Mouse (Mus musculus): ENCODE measurements around the gene Plekhh1. TPM values are rescaled to one million over a fixed set of nuclear protein-coding genes. Genes with fewer than 3 reads are reported as not detected.
A peak's percentile ranks its signal among the peaks of the same experiment; 100 is the strongest.

Gene Plekhh1
- total and polyA plus RNA-seq, 2 experiments from 2014 or later = 0.86 to 4.8 TPM

GRCm38 (mm10) chr12:79103773-79104172 lies 74.8 kb downstream of the Plekhh1 start:
- 90% methylated on average over 3 of the region's 3 CpGs for WGBS
- TF ChIP-seq CTCF (IDR thresholded peaks at IDR 0.05; ENCODE audit: low read depth) = no peak
- no peaks in the 10 kb centered on the region for H3K27me3 ChIP-seq (ENCODE audit: insufficient read depth, low read length)
- no peak overlapping the region for H3K9ac ChIP-seq
- no peak overlapping the region for H3K4me2 ChIP-seq (ENCODE audit: low read depth)
- no peak for DNase-seq
- H3K36me3 ChIP-seq (ENCODE audit: insufficient read depth) = no peaks in the 10 kb centered on the region
- ATAC-seq = no peak
- H3K4me1 ChIP-seq (ENCODE audit: insufficient read depth) = no peaks in the 10 kb centered on the region
- no peaks in the 10 kb centered on the region for H3K9me3 ChIP-seq (ENCODE audit: low read length)
- no peak overlapping the region for H3K4me3 ChIP-seq (ENCODE audit: low read depth, low read length)
- no peak overlapping the region for H3K27ac ChIP-seq (ENCODE audit: low read depth, low read length)

GRCm38 (mm10) chr12:79104544-79104943 lies 75.6 kb downstream of the Plekhh1 start:
- no peaks in the 10 kb centered on the region for H3K27me3 ChIP-seq (ENCODE audit: insufficient read depth, low read length)
- no peaks in the 10 kb centered on the region for H3K36me3 ChIP-seq (ENCODE audit: insufficient read depth)
- H3K9me3 ChIP-seq (ENCODE audit: low read length) = no peaks in the 10 kb centered on the region
- DNase-seq (no peak), ATAC-seq (no peak)
- H3K4me3 ChIP-seq (ENCODE audit: low read depth, low read length) = no peak overlapping the region
- no peaks in the 10 kb centered on the region for H3K4me1 ChIP-seq (ENCODE audit: insufficient read depth)
- H3K27ac ChIP-seq (ENCODE audit: low read depth, low read length) = no peak overlapping the region
- 70% methylated on average over 2 of the region's 2 CpGs for WGBS
- H3K9ac ChIP-seq = no peak overlapping the region
- H3K4me2 ChIP-seq (ENCODE audit: low read depth) = no peak overlapping the region
- no peak for TF ChIP-seq CTCF (IDR thresholded peaks at IDR 0.05; ENCODE audit: low read depth)

- ATAC-seq = no peak
These were observed 76.3 kb downstream of the Plekhh1 start for GRCm38 (mm10) chr12:79105312-79105711.

GRCm38 (mm10) chr12:79118991-79119390 lies 90.0 kb downstream of the Plekhh1 start:
- TF ChIP-seq CTCF (IDR thresholded peaks at IDR 0.05; ENCODE audit: low read depth) = no peak
- Histone ChIP-seq H3K4me2 (ENCODE audit: low read depth) (no peak overlapping the region), H3K36me3 (ENCODE audit: insufficient read depth) (no peaks in the 10 kb centered on the region), H3K9me3 (ENCODE audit: low read length) (no peaks in the 10 kb centered on the region), H3K4me3 (ENCODE audit: low read depth, low read length) (no peak overlapping the region), H3K27me3 (ENCODE audit: insufficient read depth, low read length) (no peaks in the 10 kb centered on the region), H3K4me1 (ENCODE audit: insufficient read depth) (no peaks in the 10 kb centered on the region), H3K27ac (ENCODE audit: low read depth, low read length) (no peak overlapping the region), H3K9ac (no peak overlapping the region)
- ATAC-seq (no peak), DNase-seq (no peak)
- WGBS = 91% methylated on average over 4 of the region's 4 CpGs

More at GRCm38 (mm10) chr12:79105312-79105711, 76.3 kb downstream of the Plekhh1 start:
- no peak for DNase-seq
- Histone ChIP-seq H3K9me3 (ENCODE audit: low read length) (no peaks in the 10 kb centered on the region), H3K27me3 (ENCODE audit: insufficient read depth, low read length) (no peaks in the 10 kb centered on the region), H3K9ac (no peak overlapping the region), H3K4me2 (ENCODE audit: low read depth) (no peak overlapping the region), H3K4me1 (ENCODE audit: insufficient read depth) (no peaks in the 10 kb centered on the region), H3K36me3 (ENCODE audit: insufficient read depth) (no peaks in the 10 kb centered on the region), H3K27ac (ENCODE audit: low read depth, low read length) (no peak overlapping the region), H3K4me3 (ENCODE audit: low read depth, low read length) (no peak overlapping the region)
- TF ChIP-seq CTCF (IDR thresholded peaks at IDR 0.05; ENCODE audit: low read depth) = no peak
- WGBS = 94% methylated on average over 5 of the region's 5 CpGs

- TF ChIP-seq CTCF (IDR thresholded peaks at IDR 0.05; ENCODE audit: low read depth) = peak; percentile 67
- H3K27me3 ChIP-seq (ENCODE audit: insufficient read depth, low read length) = no peaks in the 10 kb centered on the region
- no peak overlapping the region for H3K4me2 ChIP-seq (ENCODE audit: low read depth)
- no peak overlapping the region for H3K27ac ChIP-seq (ENCODE audit: low read depth, low read length)
- peak; percentile 56 for DNase-seq
- no peak overlapping the region for H3K9ac ChIP-seq
- H3K9me3 ChIP-seq (ENCODE audit: low read length) = no peaks in the 10 kb centered on the region
- no peak overlapping the region for H3K4me3 ChIP-seq (ENCODE audit: low read depth, low read length)
- 33% methylated on average over 3 of the region's 3 CpGs for WGBS
- no peaks in the 10 kb centered on the region for H3K4me1 ChIP-seq (ENCODE audit: insufficient read depth)
- no peaks in the 10 kb centered on the region for H3K36me3 ChIP-seq (ENCODE audit: insufficient read depth)
- ATAC-seq = peak; percentile 79
These were observed 93.9 kb downstream of the Plekhh1 start for GRCm38 (mm10) chr12:79122820-79123219.

GRCm38 (mm10) chr12:79130299-79131177 lies 101.6 kb downstream of the Plekhh1 start, which contains the start of gene Arg2:
Gene Arg2 (plus strand): TSS chr12:79130777.
- ATAC-seq (peak; percentile 96), DNase-seq (peak; percentile 80)
- WGBS = 2% methylated on average over 47 of the region's 47 CpGs
- H3K4me3 ChIP-seq (ENCODE audit: low read depth, low read length) = peak within 1 kb of the TSS; percentile 58
- H3K27ac ChIP-seq (ENCODE audit: low read depth, low read length) = peak within 1 kb of the TSS; percentile 40; the same call in 1 of the 2 replicates
- H3K27me3 ChIP-seq (ENCODE audit: insufficient read depth, low read length) = peaks cover 14% of the 10 kb centered on the region
- TF ChIP-seq CTCF (IDR thresholded peaks at IDR 0.05; ENCODE audit: low read depth) = 0 out of 2 replicates have a peak, but pooled peaks have one; percentile 6
- H3K9me3 ChIP-seq (ENCODE audit: low read length) = no peaks in the 10 kb centered on the region
- H3K9ac ChIP-seq = peak within 1 kb of the TSS; percentile 62
- H3K4me2 ChIP-seq (ENCODE audit: low read depth) = peak within 1 kb of the TSS; percentile 95
- H3K4me1 ChIP-seq (ENCODE audit: insufficient read depth) = no peaks in the 10 kb centered on the region; the same call in 1 of the 2 replicates
- H3K36me3 ChIP-seq (ENCODE audit: insufficient read depth) = no peaks in the 10 kb centered on the region

Other genes starting within 250 kb of the Plekhh1 start
- gene Atp6v1d, start 167.5 kb upstream of the Plekhh1 start, total RNA-seq (2014; rRNA removed) = 83.8 and 91.3 TPM in 2 replicates
- 162 and 194 TPM in 2 replicates for gene Atp6v1d, start 167.5 kb upstream of the Plekhh1 start, polyA plus RNA-seq (2015; fragmentation: Nextera tagmentation; extraction: Ambion mirVana)
- gene Eif2s1, start 167.3 kb upstream of the Plekhh1 start, total RNA-seq (2014; rRNA removed) = 56.6 and 84.5 TPM in 2 replicates
- gene Eif2s1, start 167.3 kb upstream of the Plekhh1 start, polyA plus RNA-seq (2015; fragmentation: Nextera tagmentation; extraction: Ambion mirVana) = 98.4 and 111 TPM in 2 replicates
- gene Plek2, start 122.2 kb upstream of the Plekhh1 start, total RNA-seq (2014; rRNA removed) = 1.1 and 1.2 TPM in 2 replicates
- 1.1 and 2.7 TPM in 2 replicates for gene Plek2, start 122.2 kb upstream of the Plekhh1 start, polyA plus RNA-seq (2015; fragmentation: Nextera tagmentation; extraction: Ambion mirVana)
- gene Tmem229b, start 21.5 kb upstream of the Plekhh1 start, total RNA-seq (2014; rRNA removed) = 111 and 153 TPM in 2 replicates
- 47.5 and 54.8 TPM in 2 replicates for gene Tmem229b, start 21.5 kb upstream of the Plekhh1 start, polyA plus RNA-seq (2015; fragmentation: Nextera tagmentation; extraction: Ambion mirVana)
- gene Pigh, start 60.5 kb downstream of the Plekhh1 start, total RNA-seq (2014; rRNA removed) = 14.0 and 15.5 TPM in 2 replicates
- 6.9 and 12.7 TPM in 2 replicates for gene Pigh, start 60.5 kb downstream of the Plekhh1 start, polyA plus RNA-seq (2015; fragmentation: Nextera tagmentation; extraction: Ambion mirVana)
- 15.9 and 16.1 TPM in 2 replicates for gene Arg2, start 101.6 kb downstream of the Plekhh1 start, total RNA-seq (2014; rRNA removed)
- 19.6 and 22.7 TPM in 2 replicates for gene Arg2, start 101.6 kb downstream of the Plekhh1 start, polyA plus RNA-seq (2015; fragmentation: Nextera tagmentation; extraction: Ambion mirVana)
- 97.6 and 129 TPM in 2 replicates for gene Vti1b, start 143.5 kb downstream of the Plekhh1 start, total RNA-seq (2014; rRNA removed)
- 218 and 236 TPM in 2 replicates for gene Vti1b, start 143.5 kb downstream of the Plekhh1 start, polyA plus RNA-seq (2015; fragmentation: Nextera tagmentation; extraction: Ambion mirVana)
- 48.3 and 52.2 TPM in 2 replicates for gene Rdh11, start 163.1 kb downstream of the Plekhh1 start, total RNA-seq (2014; rRNA removed)
- 35.1 and 38.4 TPM in 2 replicates for gene Rdh11, start 163.1 kb downstream of the Plekhh1 start, polyA plus RNA-seq (2015; fragmentation: Nextera tagmentation; extraction: Ambion mirVana)
- gene Rdh12, start 179.8 kb downstream of the Plekhh1 start, total RNA-seq (2014; rRNA removed) = 1.2 and 1.3 TPM in 2 replicates
- 0.62 and 1.1 TPM in 2 replicates for gene Rdh12, start 179.8 kb downstream of the Plekhh1 start, polyA plus RNA-seq (2015; fragmentation: Nextera tagmentation; extraction: Ambion mirVana)